Mouse (Mus musculus) natural killer cell, adult 2 months (primary cell): ENCODE results near the gene P4ha2.

Experiments used
- DNase-seq, 2 experiments: peaks; one replicate each; pipeline ENCODE4 v3.0.0; 2022; ENCODE audit warnings: low spot score in 2 of 2

Gene P4ha2

DNA sequence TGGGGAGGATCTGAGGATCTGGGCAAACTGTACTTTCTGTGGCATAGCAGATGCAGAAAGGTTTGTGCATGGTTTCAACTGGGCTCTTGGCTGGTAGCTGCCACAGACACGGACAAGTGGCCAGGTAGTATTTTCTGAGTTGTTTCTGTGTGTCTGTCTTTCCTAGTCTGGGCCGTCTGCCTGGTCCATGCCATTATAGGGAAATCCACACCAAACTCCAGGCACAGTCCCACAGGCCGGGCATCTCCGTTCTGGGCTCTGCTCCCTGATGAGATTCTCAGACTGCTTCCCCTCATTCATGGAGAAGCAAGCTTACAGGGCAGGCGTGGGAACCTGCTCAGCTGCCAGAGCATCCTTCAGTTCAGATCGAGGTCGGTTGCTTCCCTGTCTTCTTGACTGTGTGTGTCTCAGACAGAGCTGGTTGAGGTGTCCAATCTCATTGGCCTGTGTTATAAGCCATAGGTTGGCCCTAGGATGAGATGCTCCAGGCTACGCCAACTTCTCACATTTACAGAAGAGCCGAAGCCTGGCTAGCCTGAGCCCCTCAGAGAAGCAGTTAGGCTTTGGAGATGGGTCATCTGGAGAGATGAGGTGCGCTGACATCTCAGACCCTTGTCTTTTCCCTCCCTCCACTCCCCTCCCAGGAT lies at the start of gene P4ha2:
P4ha2 (plus strand) TSS at position 51 of the 647 bp plus-strand sequence.
- DNase-seq, result no peak

- no peak for DNase-seq
These were observed 49.7 kb upstream of the P4ha2 start for GRCm38 (mm10) chr11:54050205-54050604.

GRCm38 (mm10) chr11:54051161-54051560 lies 48.7 kb upstream of the P4ha2 start:
- no peak for DNase-seq

GRCm38 (mm10) chr11:54052128-54052527 lies 47.8 kb upstream of the P4ha2 start:
- DNase-seq, result no peak

DNA sequence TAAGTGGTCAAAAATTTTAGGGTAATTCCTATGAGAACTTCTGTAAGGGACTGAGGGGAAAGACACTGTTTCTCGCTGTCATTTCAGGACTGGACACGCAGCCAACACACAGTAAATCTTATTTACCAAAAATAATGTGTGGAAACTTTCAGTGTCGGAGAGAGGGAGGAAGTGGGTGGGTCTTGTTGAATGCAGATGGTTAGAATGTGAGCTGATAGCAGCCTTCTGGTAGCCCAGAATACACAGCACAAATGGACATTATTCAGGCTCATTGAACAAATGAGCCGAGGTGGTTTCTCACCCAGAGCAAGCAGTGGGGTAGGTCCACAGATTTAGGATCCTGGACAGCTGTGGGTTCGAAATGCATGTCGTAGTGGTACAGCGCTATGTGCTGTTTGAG lies 46.8 kb upstream of the P4ha2 start:
- no peak for DNase-seq

- no peak for DNase-seq
These were observed 45.6 kb upstream of the P4ha2 start for GRCm38 (mm10) chr11:54054257-54054656.

DNA sequence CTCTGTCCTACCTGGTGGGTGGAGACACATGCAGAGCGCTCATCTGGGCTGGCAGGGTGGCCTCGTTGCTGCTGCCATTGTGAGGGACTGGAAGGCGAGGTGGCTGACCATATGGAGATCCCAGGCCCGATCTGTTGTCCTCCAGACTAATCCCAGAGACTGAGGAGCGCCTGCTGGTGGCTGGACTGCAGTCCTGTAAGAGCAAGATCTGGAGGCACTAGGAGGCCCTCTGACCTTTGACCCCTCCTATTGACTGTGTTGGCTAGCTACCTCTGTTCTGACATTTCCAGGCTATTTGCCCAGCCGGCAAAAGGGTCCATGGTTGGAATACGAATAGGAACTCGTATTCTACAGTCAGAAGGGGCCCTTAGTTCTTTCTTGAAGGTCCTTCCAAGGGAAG lies 43.8 kb upstream of the P4ha2 start:
- no peak for DNase-seq

GRCm38 (mm10) chr11:54057428-54057827 lies 42.5 kb upstream of the P4ha2 start:
- DNase-seq, result no peak

DNA sequence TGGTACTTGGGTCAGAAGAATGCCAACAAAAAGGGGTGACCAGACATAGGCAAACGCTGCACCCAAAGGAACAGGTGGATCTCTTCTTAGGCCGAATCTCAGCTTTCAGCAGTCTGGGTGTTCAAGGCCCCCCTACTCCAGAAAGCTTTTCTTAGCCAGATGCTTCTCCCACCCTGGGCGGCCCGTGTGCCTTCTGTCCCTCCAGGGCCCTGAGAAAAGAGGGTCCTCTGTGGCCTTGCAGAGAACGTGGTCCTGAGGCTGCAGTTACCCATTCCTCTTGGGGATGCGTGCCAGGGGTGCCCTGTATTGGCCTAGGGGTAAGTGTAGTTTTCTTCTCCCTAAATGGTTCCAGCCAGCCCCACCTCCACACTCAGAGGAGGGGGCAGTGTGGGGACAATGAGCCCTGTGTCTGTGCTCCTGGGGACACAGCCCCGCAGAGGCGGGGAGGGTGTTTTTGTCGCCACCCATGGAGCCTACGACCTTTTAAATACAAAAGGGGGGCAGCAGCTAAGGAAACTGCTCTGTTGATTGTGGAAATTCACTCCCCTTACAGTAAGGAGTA lies 41.8 kb upstream of the P4ha2 start:
- DNase-seq, result no peak

GRCm38 (mm10) chr11:54058643-54059042 lies 41.3 kb upstream of the P4ha2 start:
- no peak for DNase-seq

DNA sequence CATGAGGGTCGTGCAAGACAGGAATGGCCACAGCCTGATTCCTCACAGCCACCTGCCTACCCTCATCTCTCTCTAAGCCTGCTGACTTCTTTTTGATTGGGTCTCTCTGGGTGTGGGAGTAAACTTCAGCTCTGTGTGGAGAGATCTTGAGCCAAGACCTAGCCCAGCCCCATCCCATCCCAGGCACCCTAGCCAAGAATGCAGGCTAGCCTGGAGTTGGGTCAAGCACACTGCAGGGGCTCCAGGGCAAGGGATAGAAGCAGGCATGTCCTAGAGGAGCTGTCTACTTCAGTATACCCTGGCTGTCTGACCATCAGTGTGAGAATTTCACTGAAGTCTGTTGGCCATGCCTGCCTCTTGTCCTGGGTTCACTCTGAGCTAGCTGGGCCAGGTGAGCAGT lies 40.4 kb upstream of the P4ha2 start:
- DNase-seq, result no peak

- no peak for DNase-seq
These were observed 39.6 kb upstream of the P4ha2 start for GRCm38 (mm10) chr11:54060316-54060715.

DNA sequence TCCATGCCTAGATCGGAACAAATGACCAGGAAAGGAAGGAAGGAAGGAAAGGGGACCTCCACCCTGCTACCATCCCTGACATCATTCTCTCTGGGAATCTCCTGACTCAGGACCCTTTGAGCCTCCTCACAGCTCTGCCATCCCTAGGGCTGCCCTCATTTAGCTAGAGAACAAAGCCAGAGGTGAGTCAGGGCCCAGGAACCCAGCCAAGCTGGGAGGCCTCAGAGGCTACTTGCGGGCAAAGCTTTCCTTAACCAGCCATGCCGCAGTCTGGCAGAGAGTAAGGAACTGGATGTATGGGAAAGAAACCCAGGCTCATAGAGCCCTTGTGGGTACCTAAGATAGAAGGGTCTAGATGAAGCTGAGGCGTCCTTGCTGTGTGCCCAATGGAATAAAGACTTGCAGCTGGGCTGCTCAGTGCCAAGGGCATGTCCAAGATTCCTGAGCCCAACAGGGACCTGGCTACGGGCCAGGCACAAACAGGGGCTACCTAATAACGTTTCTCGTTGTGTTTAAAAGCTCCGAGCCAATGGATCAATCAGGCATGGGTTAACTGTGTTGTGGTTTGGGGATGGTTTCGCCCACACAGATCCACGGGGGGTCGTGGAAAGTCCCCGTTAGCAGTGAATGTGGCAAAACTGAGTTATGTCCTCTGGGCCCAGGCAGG lies 37.7 kb upstream of the P4ha2 start:
- no peak for DNase-seq

DNA sequence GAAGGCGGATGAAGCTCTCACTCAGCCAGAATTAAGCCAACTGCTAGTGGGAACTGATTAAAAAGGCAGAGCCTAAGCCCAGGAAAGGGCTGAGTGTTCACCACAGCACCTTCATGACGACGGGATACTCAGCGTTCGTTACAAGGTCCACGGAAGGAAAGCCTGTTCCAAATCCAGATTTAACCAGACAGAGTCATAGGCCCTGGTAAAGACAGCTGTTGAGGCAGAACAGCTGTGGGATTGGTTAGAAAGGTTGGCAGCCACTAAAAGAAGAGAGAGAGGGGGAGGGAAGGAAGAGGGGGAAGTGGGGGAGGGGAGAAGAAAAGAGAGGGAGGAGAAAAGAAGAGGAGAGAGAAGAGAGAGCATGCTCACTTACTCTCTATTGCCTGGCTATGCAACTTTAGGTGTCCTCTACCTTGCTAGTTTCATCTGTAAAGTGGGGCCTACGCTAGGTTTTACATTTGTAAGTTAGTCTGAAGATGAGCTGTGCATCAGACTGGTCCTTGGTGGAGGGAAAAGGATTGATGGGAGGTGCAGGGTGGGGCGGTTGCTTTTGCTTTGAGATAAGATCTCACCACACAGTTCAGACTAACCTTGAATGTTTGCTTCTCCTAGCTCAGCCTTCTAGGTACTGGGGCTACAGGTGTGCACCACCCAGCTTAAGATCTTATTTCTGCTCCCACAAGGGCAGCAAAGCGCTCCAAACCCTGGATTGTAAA lies 37.0 kb upstream of the P4ha2 start:
- no peak for DNase-seq

DNA sequence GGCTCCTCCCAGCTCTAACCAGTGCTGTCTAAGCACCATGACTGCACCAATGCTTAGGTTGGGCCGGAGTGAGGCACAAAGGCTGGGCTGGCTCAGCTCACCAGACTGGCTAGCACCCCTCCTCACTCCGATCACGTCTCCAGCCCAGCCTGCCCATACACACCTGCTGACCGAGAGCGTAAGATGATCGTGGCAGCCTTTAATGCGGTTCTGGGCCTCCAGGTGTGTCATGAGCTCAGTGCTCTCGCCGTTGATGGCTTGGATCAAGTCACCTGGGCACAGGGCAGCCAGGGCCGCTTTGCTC lies 36.5 kb upstream of the P4ha2 start:
- no peak for DNase-seq

- DNase-seq, result no peak
These were observed 35.4 kb upstream of the P4ha2 start for GRCm38 (mm10) chr11:54064412-54064978.

GRCm38 (mm10) chr11:54065106-54065914 lies 34.6 kb upstream of the P4ha2 start:
- no peak for DNase-seq

DNA sequence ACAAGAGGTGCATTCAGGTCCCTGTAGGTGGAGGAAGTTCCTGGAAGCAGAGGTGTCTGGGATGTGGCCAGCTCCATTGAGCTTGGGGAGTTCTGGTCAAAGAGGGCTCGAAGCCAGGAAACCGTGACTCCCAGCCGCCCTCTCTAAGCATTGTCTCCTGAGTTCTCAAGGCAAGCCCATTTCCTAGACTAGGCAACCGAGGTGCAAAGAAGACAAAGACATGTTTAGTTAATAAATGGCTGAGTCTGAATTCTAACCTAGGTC lies 34.0 kb upstream of the P4ha2 start:
- no peak for DNase-seq

DNA sequence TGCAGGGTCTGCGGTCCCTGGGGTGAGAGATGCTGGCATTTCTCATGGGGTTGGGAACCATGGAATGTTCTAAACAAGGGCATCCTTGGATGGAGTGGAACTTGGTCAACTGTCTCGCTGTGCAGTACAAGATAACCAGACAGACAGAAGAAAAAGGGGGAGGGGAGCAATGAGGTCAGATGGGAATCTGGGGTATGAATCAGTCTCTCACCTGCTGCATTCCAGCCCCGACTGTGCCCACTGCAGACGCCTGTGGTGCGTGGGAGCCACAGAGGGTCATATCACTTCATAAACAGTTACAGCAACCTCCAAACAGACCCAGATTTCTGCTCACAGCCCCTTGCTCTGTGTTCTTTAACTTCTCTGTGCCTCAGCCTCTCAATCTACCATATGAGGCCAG lies 33.5 kb upstream of the P4ha2 start:
- no peak for DNase-seq

- DNase-seq, result no peak
These were observed 32.4 kb upstream of the P4ha2 start for GRCm38 (mm10) chr11:54067318-54067995.

DNA sequence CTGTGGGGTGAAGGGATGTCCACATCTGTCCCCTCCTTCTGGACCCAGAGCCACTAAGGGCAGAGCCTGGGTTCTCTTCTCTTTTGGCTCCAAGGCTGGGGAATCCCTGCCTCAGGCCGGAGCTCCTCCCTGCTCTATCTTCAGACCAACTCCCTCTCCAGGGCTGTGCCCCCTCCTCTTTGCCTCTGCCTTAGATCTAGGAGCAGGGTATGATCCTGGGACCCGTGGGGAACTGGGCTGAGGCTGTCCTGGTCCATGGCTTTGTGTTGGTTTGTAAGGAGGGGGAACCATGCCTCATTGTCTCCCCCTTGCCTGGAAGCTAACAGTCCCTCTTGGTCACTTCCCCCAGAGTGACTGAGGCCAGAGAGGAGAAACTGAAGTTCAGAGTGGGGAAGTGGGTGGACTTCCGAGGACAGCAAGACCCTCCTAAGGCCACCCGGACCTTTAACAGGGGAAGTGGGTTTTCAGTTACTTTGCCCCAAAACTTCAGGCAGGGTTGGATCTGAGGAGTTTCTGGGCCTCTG lies 31.8 kb upstream of the P4ha2 start:
- DNase-seq, result no peak
